Mouse (Mus musculus) kidney, adult 2 months (tissue): ENCODE data around the gene Tekt4.

Experiments used
- CTCF ChIP-seq: fragments of 200-500 bp; conservative IDR thresholded peaks from 2 replicates; pipeline ENCODE4 v1.5.1; 2011; ENCODE audit warnings: low read depth, mild to moderate bottlenecking, control low read depth, low read length, moderate library complexity, mixed read lengths; ENCODE audit not compliant: insufficient read depth, insufficient read length
- POLR2A ChIP-seq: fragments of 200-500 bp; IDR thresholded peaks from one replicate; pipeline ENCODE4 v1.6.1; 2011; ENCODE audit warnings: low read depth, low read length, control low read depth

GRCm38 (mm10) chr17:25420998-25421397 lies 33.4 kb upstream of the Tekt4 start:
- TF ChIP-seq POLR2A = no peak
- no peak for TF ChIP-seq CTCF
